ENCODE assay signal across 8 mouse cellular contexts in the genomic region with DNA sequence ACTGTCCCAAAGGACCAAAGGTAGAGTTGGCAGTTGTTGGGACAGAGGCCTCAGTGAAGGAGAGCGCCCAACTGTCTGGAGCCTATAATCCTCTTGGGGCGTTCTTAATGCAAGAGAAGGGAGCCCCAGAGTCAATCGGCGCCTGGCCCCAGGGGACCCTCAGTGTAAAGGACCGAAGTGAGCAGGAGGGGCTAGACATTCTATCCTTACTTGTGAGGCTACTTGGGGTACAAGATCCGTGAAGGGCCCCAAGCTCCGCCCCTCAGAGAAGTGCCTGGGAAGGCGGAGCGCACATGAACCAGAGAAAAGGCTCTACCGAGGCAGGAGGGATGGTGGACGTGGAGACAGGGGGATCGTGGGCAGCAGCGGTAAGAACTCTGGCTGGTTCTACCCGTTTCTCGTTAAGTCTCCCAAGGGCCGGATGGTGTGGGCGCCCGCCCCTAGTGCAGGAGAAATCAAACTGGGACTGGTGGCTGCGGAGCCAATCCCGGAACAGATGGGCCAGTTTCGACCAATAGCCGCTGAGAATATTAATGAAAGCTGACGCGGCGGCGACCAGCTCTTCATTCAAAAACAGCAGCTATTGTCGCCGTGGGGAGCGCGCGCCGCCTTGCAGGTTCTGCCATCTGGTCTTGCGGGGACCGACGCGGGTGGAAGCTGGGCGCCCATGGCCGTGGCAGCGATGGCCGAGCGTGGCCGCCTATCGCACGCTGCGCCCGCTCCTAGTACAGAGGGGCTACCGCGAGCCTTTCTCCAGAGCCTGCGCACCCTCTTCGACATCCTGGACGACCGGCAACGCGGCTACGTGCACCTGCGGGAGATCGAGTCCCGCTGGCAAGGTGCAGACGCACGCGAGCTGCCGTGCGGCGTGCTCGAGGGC. TPM values are rescaled to one million over a fixed set of nuclear protein-coding genes. Genes with fewer than 3 reads are reported as not detected.
A peak's percentile ranks its signal among the peaks of the same experiment; 100 is the strongest.
DNase-seq lines count a peak whose midpoint lies in the region; ATAC-seq and TF ChIP-seq lines count a peak whose summit lies in the region.

A gene (plus strand): TSS at position 558 of the 880 bp plus-strand sequence.

- ATAC-seq in heart, embryonic 14.5 days (ENCODE audit: insufficient number of reproducible peaks, insufficient read depth, low FRiP score, low read depth) = peak; percentile 76
- peak; percentile 87 for ATAC-seq in liver, embryonic 11.5 days (replicated peaks; ENCODE audit: low FRiP score)

- H3K27ac ChIP-seq in CH12.LX (ENCODE audit: insufficient read depth, low read depth) = peak within 1 kb of the TSS; percentile 43; the same call in 1 of the 2 replicates
- peak within 1 kb of the TSS; percentile 60 to 70; a peak in 3 of 4 replicates for H3K27ac ChIP-seq in heart, embryonic 14.5 days (replicated peaks in 1 of 2; ENCODE audit: control insufficient read depth in 1 of 2, insufficient read depth in 1 of 2, low read depth in 2 of 2, low read length in 2 of 2)
- peak within 1 kb of the TSS; percentile 91 for H3K27ac ChIP-seq in liver, embryonic 11.5 days (ENCODE audit: low read depth, low read length)

- H3K27me3 ChIP-seq in CH12.LX (replicated peaks) (peaks cover 23% of the 10 kb centered on the region), myocyte (ENCODE audit: control insufficient read depth, insufficient read depth, insufficient read length) (no peaks in the 10 kb centered on the region)
- H3K27me3 ChIP-seq in heart, embryonic 14.5 days (ENCODE audit: control insufficient read depth, insufficient read depth, low read length) = peaks cover 3% of the 10 kb centered on the region; the same call in 1 of the 2 replicates
- H3K27me3 ChIP-seq in liver, embryonic 11.5 days (replicated peaks; ENCODE audit: control insufficient read depth, insufficient read depth, low read length) = 0 out of 2 replicates have a peak, but pooled peaks cover 2% of the 10 kb centered on the region

- no peaks in the 10 kb centered on the region for H3K79me2 ChIP-seq in CH12.LX (replicated peaks; ENCODE audit: control insufficient read depth, extremely low read depth, insufficient read depth, poor library complexity, severe bottlenecking)
- H3K79me2 ChIP-seq in myocyte (ENCODE audit: control insufficient read depth, insufficient read depth) = no peaks in the 10 kb centered on the region

- H3ac ChIP-seq in myocyte (ENCODE audit: control insufficient read depth, insufficient read length) = peak within 1 kb of the TSS; percentile 67

- peak within 1 kb of the TSS; percentile 57 for H3K9ac ChIP-seq in CH12.LX (ENCODE audit: insufficient read depth, low read depth)
- peak within 1 kb of the TSS; percentile 78 for H3K9ac ChIP-seq in heart, embryonic 14.5 days (ENCODE audit: low read length)
- peak within 1 kb of the TSS; percentile 75 for H3K9ac ChIP-seq in liver, embryonic 11.5 days (ENCODE audit: low read depth, low read length)

- no peaks in the 10 kb centered on the region for H3K9me3 ChIP-seq in CH12.LX (replicated peaks; ENCODE audit: low read length)
- H3K9me3 ChIP-seq in heart, embryonic 14.5 days (ENCODE audit: control insufficient read depth, low read length) = no peaks in the 10 kb centered on the region
- H3K9me3 ChIP-seq in liver, embryonic 11.5 days (ENCODE audit: control insufficient read depth, low read length) = no peaks in the 10 kb centered on the region

- TF ChIP-seq CTCF in CH12.LX (conservative IDR thresholded peaks at IDR 0.05 in 1 of 2, IDR thresholded peaks at IDR 0.05 in 1 of 2; ENCODE audit: low read depth in 2 of 2, low read length in 2 of 2) = no peak

- DNase-seq in CH12.LX (ENCODE audit: extremely low read depth) = peak; percentile 92
- peak; percentile 81 for DNase-seq in c-Kit-negative CD71-positive TER-119-positive erythroid progenitor cells, embryonic 14.5 days (ENCODE audit: low read depth, low spot score)
- DNase-seq in fibroblast of lung, adult 2 months (ENCODE audit: low read depth) = peak; percentile 65
- peak; percentile 91 for DNase-seq in kidney, postnatal 10 days
- peak; percentile 90 for DNase-seq in liver, embryonic 11.5 days (ENCODE audit: low spot score)
- peak; percentile 87 to 90 for DNase-seq in spleen, postnatal 4 days (ENCODE audit: low spot score in 2 of 2)

- H3K4me2 ChIP-seq in CH12.LX (ENCODE audit: insufficient read depth, low read depth, poor library complexity, severe bottlenecking) (peak within 1 kb of the TSS; percentile 94), myocyte (ENCODE audit: low read depth) (peak within 1 kb of the TSS; percentile 89)
- peak within 1 kb of the TSS; percentile 99 for H3K4me2 ChIP-seq in heart, embryonic 14.5 days (ENCODE audit: low read length)
- H3K4me2 ChIP-seq in liver, embryonic 11.5 days = peak within 1 kb of the TSS; percentile 78

- H3K4me3 ChIP-seq in CH12.LX (replicated peaks in 1 of 3; ENCODE audit: low read depth in 2 of 3, low read length in 2 of 3, poor library complexity in 1 of 3) (peak within 1 kb of the TSS; percentile 68 to 92 (median 75)), myocyte (peak within 1 kb of the TSS; percentile 49)
- H3K4me3 ChIP-seq in heart, embryonic 14.5 days (ENCODE audit: control insufficient read depth in 1 of 2, insufficient read depth in 1 of 2, low read depth in 1 of 2, low read length in 2 of 2) = peak within 1 kb of the TSS; percentile 72 to 73
- peak within 1 kb of the TSS; percentile 71 for H3K4me3 ChIP-seq in liver, embryonic 11.5 days (ENCODE audit: low read depth, low read length)

- in situ Hi-C loops in CH12.LX (cut with MboI; ENCODE audit: low pct_ligation_motif_present, low pct_unique_long_range_greater_than_20kb, low sequenced_read_pairs) = no loop called here

- no peak for TF ChIP-seq RAD21 in CH12.LX (IDR thresholded peaks at IDR 0.05; ENCODE audit: low read depth, low read length)

- dilution Hi-C loops in CH12.LX (cut with MboI; ENCODE audit: extremely low pct_ligation_motif_present, extremely low pct_unique_long_range_greater_than_20kb, low sequenced_read_pairs) = no loop called here

- WGBS in heart, embryonic 14.5 days = 1% methylated on average over 65 of the region's 65 CpGs
- 1% methylated on average over 65 of the region's 65 CpGs for WGBS in liver, embryonic 11.5 days

- TF ChIP-seq POLR2A in CH12.LX (IDR thresholded peaks at IDR 0.05; ENCODE audit: low read depth, low read length) = peak; percentile 85
- peak; percentile 89 for TF ChIP-seq POLR2A in myocyte (IDR thresholded peaks at IDR 0.05; ENCODE audit: insufficient read length, low read depth)

- no peak for TF ChIP-seq EP300 in CH12.LX (IDR thresholded peaks at IDR 0.05; ENCODE audit: low read length)

- H3K4me1 ChIP-seq in CH12.LX (ENCODE audit: control insufficient read depth in 1 of 2, insufficient read depth in 2 of 2) = peaks cover 16% of the 10 kb centered on the region in 2 experiments
- peaks cover 13 to 22% of the 10 kb centered on the region in 2 experiments for H3K4me1 ChIP-seq in heart, embryonic 14.5 days (ENCODE audit: control insufficient read depth in 2 of 2, insufficient read depth in 2 of 2, low read length in 2 of 2)
- peaks cover 34% of the 10 kb centered on the region for H3K4me1 ChIP-seq in liver, embryonic 11.5 days (replicated peaks; ENCODE audit: control insufficient read depth, insufficient read depth, low read length)

- H3K36me3 ChIP-seq in CH12.LX (replicated peaks in 1 of 2; ENCODE audit: control insufficient read depth in 1 of 2, insufficient read depth in 1 of 2, low read length in 1 of 2) (peaks cover 14 to 28% of the 10 kb centered on the region in 2 experiments), myocyte (ENCODE audit: control insufficient read depth, insufficient read depth) (no peaks in the 10 kb centered on the region)
- peaks cover 19% of the 10 kb centered on the region for H3K36me3 ChIP-seq in heart, embryonic 14.5 days (ENCODE audit: control insufficient read depth, insufficient read depth, low read length)
- H3K36me3 ChIP-seq in liver, embryonic 11.5 days (ENCODE audit: control insufficient read depth, insufficient read depth, low read length) = peaks cover 17% of the 10 kb centered on the region

TF ChIP-seq in CH12.LX, 34 proteins besides CTCF, POLR2A, EP300 and RAD21 (continues in another document):
- 0 out of 2 replicates have a peak, but pooled peaks have one; percentile 26 for TF ChIP-seq UBTF (IDR thresholded peaks at IDR 0.05; ENCODE audit: low read depth, low read length)
- no peak for TF ChIP-seq PAX5 (IDR thresholded peaks at IDR 0.05; ENCODE audit: low read length)
- TF ChIP-seq SMC3 (IDR thresholded peaks at IDR 0.05; ENCODE audit: low read depth, low read length) = no peak
- TF ChIP-seq MEF2A (IDR thresholded peaks at IDR 0.05; ENCODE audit: borderline replicate concordance, low read depth, low read length) = peak; percentile 50; the same call in 1 of the 2 replicates
- TF ChIP-seq SIN3A (IDR thresholded peaks at IDR 0.05; ENCODE audit: low read length) = peak; percentile 95
- TF ChIP-seq MYC (IDR thresholded peaks at IDR 0.05; ENCODE audit: low read depth, low read length) = peak; percentile 43; the same call in 1 of the 2 replicates
- TF ChIP-seq RCOR1 (conservative IDR thresholded peaks at IDR 0.05; ENCODE audit: low read depth, low read length) = no peak
- TF ChIP-seq ELF1 (IDR thresholded peaks at IDR 0.05; ENCODE audit: low read depth, low read length) = peak; percentile 62; the same call in 1 of the 2 replicates
- TF ChIP-seq NELFE (IDR thresholded peaks at IDR 0.05; ENCODE audit: low read depth, low read length) = peak; percentile 85

TF ChIP-seq in myocyte, 11 proteins besides CTCF, POLR2A, EP300 and RAD21:
- peak; percentile 93 for TF ChIP-seq E2F4 (IDR thresholded peaks at IDR 0.05; ENCODE audit: insufficient read depth)
- no peak for TF ChIP-seq MYOD1 (IDR thresholded peaks at IDR 0.05; ENCODE audit: control insufficient read depth in 1 of 3, insufficient read length in 2 of 3, low read depth in 2 of 3)
- peak; percentile 14 for TF ChIP-seq REST (IDR thresholded peaks at IDR 0.05; ENCODE audit: insufficient read depth, insufficient read length)
- TF ChIP-seq CEBPB (IDR thresholded peaks at IDR 0.05; ENCODE audit: insufficient read depth, poor library complexity, severe bottlenecking) = no peak
- peak in 1 of 3 experiments; percentile 17 for TF ChIP-seq MYOG (IDR thresholded peaks at IDR 0.05; ENCODE audit: control insufficient read depth in 1 of 3, insufficient read depth in 1 of 3, insufficient read length in 2 of 3, low read depth in 2 of 3)
- TF ChIP-seq TCF12 (IDR thresholded peaks at IDR 0.05; ENCODE audit: insufficient read depth, poor library complexity, severe bottlenecking) = no peak
- no peak for TF ChIP-seq SRF (IDR thresholded peaks at IDR 0.05; ENCODE audit: control insufficient read depth, insufficient read length, low read depth)
- no peak for TF ChIP-seq MAX (IDR thresholded peaks at IDR 0.05; ENCODE audit: low read depth)
- peak; percentile 73 for TF ChIP-seq POLR2AphosphoS2 (IDR thresholded peaks at IDR 0.05; ENCODE audit: insufficient read length, low read depth)

RNA-seq across cellular contexts. Expression of the gene that starts here (rescaled TPM):
- total RNA-seq in CH12.LX (2012; rRNA removed) (27.3 and 32.1 TPM in 2 replicates), CH12.LX (2014; rRNA removed) (21.9 and 22.5 TPM in 2 replicates)
- polyA plus RNA-seq in CH12.LX (2012; ENCODE audit: insufficient read length, low read depth) (16.5 and 16.9 TPM in 2 replicates), myocyte (2012; fragmentation: generic; extraction: Trizol) (10.4 TPM)
- polyA plus RNA-seq in heart, embryonic 14.5 days (2014; fragmentation: Nextera tagmentation; extraction: Ambion mirVana) = 14.4 and 17.7 TPM in 2 replicates
- 45.3 and 51.0 TPM in 2 replicates for polyA plus RNA-seq in liver, embryonic 11.5 days (2014; fragmentation: Nextera tagmentation; extraction: Ambion mirVana)

Comparison
In these comparisons a context has a peak if more than half of its experiments do, and no peak if none do; other contexts are left out.
1. Peak in every context shown above with its lines: DNase-seq, ATAC-seq, H3K4me3 ChIP-seq and H3K27ac ChIP-seq.